Mouse (Mus musculus) forebrain, postnatal 0 days (tissue): ENCODE data around the gene Dhodh. TPM values are rescaled to one million over a fixed set of nuclear protein-coding genes. Genes with fewer than 3 reads are reported as not detected.

Experiments
- ATAC-seq: fragments of 200-750 bp; cut with Nextera tagmentation; 2 replicates; pipeline ENCODE4 v1.8.0; 2017; ENCODE audit warnings: mild to moderate bottlenecking, moderate library complexity
- DNase-seq: peaks from one replicate; pipeline ENCODE4 v3.0.0-alpha.2; 2015
- H3K27ac ChIP-seq: fragments of 300-500 bp; sonication (generic); 2 replicates; pipeline ENCODE4 v1.5.1; 2014; ENCODE audit warnings: low read depth, mild to moderate bottlenecking, antibody characterized with exemption, low read length, moderate library complexity, mixed read lengths
- H3K27me3 ChIP-seq: fragments of 300-500 bp; sonication (generic); 2 replicates; pipeline ENCODE4 v1.6.1; 2014; ENCODE audit warnings: mild to moderate bottlenecking, low read length, mixed read lengths; ENCODE audit not compliant: insufficient read depth
- H3K36me3 ChIP-seq: fragments of 300-500 bp; sonication (generic); 2 replicates; pipeline ENCODE4 v1.6.1; 2014; ENCODE audit warnings: mild to moderate bottlenecking, moderate library complexity; ENCODE audit not compliant: insufficient read depth
- H3K4me1 ChIP-seq: fragments of 300-500 bp; sonication (generic); 2 replicates; pipeline ENCODE4 v1.6.1; 2014; ENCODE audit warnings: antibody characterized with exemption; ENCODE audit not compliant: insufficient read depth
- H3K4me2 ChIP-seq: fragments of 300-500 bp; sonication (generic); 2 replicates; pipeline ENCODE4 v1.6.1; 2014; ENCODE audit warnings: low read depth, mild to moderate bottlenecking, moderate library complexity
- H3K4me3 ChIP-seq: fragments of 300-500 bp; sonication (generic); 2 replicates; pipeline ENCODE4 v1.5.1; 2014; ENCODE audit warnings: low read depth, low read length, mixed read lengths
- H3K9ac ChIP-seq: fragments of 300-500 bp; sonication (generic); 2 replicates; pipeline ENCODE4 v1.6.1; 2014; ENCODE audit warnings: mild to moderate bottlenecking
- H3K9me3 ChIP-seq: fragments of 300-500 bp; sonication (generic); 2 replicates; pipeline ENCODE4 v1.6.1; 2016; ENCODE audit warnings: low read length
- CTCF ChIP-seq: sonication (generic); IDR thresholded peaks from 2 replicates; pipeline ENCODE4 v1.5.1; 2016; ENCODE audit warnings: antibody characterized with exemption, control low read depth, low read depth
- WGBS: fragments of 180-500 bp; shearing (Covaris S2); extraction: QIAGEN DNeasy Blood & Tissue Kit; methylation state at CpG from one replicate; pipeline ENCODE4 v1.1.7; 2014; 5-methylcytosine and 5-hydroxymethylcytosine counted together
- polyA plus RNA-seq: library from polyadenylated mRNA; unstranded; fragments of >200 nt; fragmentation: Nextera tagmentation; extraction: Ambion mirVana; gene quantifications from 2 replicates; pipeline ENCODE4 v1.2.1, GENCODE M21; 2015
- total RNA-seq: library from RNA; depleted of rRNA; stranded (reverse); fragments of >200 nt; gene quantifications from 2 replicates; pipeline ENCODE4 v1.2.3, GENCODE M21; 2014; rRNA removed

Dhodh gene
- 26.1 and 26.4 TPM in 2 replicates for total RNA-seq
- polyA plus RNA-seq: 27.7 and 27.9 TPM in 2 replicates

DNA sequence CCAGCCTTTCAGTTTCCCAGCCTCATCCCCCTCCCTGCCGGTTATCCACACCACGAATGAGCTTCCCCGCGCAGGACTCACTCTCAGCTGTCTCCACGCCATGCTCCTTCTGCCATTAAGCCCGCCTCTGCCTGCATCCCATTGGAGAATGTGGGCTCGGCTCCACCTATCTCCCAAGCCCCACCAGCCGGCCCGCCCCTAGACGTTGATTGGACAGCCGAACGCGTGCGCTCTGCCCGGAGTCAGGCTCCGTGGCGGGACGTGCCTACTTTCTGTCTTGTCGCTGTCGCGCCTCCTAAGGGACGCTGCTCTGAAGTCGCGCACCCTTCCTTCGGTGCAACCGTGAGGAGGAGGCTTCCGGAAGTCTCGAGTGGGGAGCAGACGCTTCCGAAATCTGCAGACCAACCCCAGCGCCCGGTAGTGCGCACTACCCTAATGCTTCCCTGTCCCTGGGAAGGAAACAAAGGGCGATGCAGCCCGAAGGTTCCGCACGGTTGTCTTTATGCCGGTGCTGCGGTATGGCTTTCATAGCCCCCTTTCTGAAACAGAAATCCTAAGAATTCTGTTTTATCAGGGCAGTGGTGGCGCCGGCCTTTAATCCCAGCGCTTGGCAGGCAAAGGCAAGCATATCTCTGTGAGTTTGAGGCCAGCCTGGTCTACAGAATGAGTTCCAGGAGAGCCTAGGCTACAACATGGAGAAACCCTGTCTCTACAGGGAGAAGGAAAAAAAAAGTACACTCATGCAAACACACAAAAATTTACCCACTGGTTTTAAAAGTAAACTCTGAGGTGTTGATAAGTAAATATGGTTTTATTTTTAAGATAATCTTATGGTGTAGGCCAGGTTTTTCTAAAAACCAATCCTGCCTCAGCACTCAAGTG lies at the start of gene Dhodh:
TSS of gene Dhodh (minus strand) at position 403 of the 882 bp plus-strand sequence.
- peak within 1 kb of the TSS; percentile 56 for H3K4me3 ChIP-seq

GRCm38 (mm10) chr8:109656860-109657259 lies 48.4 kb upstream of the Dhodh start:
- Histone ChIP-seq H3K9ac (no peak overlapping the region), H3K4me3 (no peak overlapping the region), H3K27me3 (no peaks in the 10 kb centered on the region), H3K4me1 (no peaks in the 10 kb centered on the region), H3K36me3 (no peaks in the 10 kb centered on the region), H3K27ac (no peak overlapping the region), H3K4me2 (no peak overlapping the region), H3K9me3 (no peaks in the 10 kb centered on the region)
- DNase-seq (no peak), ATAC-seq (no peak)
- TF ChIP-seq CTCF: no peak
- WGBS: 85% methylated on average over 3 of the region's 3 CpGs

More for the DNA sequence above, at the start of gene Dhodh:
- peak; percentile 99 for DNase-seq
- Histone ChIP-seq H3K9me3 (no peaks in the 10 kb centered on the region), H3K4me2 (peak within 1 kb of the TSS; percentile 78), H3K4me1 (no peaks in the 10 kb centered on the region; the same call in 1 of the 2 replicates), H3K27ac (peak within 1 kb of the TSS; percentile 94), H3K9ac (peak within 1 kb of the TSS; percentile 73), H3K27me3 (no peaks in the 10 kb centered on the region; the same call in 1 of the 2 replicates), H3K36me3 (peaks cover 6% of the 10 kb centered on the region)
- 1% methylated on average over 42 of the region's 42 CpGs for WGBS
- ATAC-seq: peak; percentile 99
- peak; percentile 60 for TF ChIP-seq CTCF

- Histone ChIP-seq H3K4me2 (no peak overlapping the region), H3K9me3 (no peaks in the 10 kb centered on the region), H3K27me3 (no peaks in the 10 kb centered on the region), H3K4me1 (no peaks in the 10 kb centered on the region), H3K9ac (no peak overlapping the region), H3K27ac (no peak overlapping the region), H3K4me3 (no peak overlapping the region), H3K36me3 (no peaks in the 10 kb centered on the region)
- no peak for TF ChIP-seq CTCF
- ATAC-seq (no peak), DNase-seq (no peak)
- 83% methylated on average over 10 of the region's 10 CpGs for WGBS
These were observed 42.3 kb upstream of the Dhodh start for GRCm38 (mm10) chr8:109650801-109651200.

DNA sequence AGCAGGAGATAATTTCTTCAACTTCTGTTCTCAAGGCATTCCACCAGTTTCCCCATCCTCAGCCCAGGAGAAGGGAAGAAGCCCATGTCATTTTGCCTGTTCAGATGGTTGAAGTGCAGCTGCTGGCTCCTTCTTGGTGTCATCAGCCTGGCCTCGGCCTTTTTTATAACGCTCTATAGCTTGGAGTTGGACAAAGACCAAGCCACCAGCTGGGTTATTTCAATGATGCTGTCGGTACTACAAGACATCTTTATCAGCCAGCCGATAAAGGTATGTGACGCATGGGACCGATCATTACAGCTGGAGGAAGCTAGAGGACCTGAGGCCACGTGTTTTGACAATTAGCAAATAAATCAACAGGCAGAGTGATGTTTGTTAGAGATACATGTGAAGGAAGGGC lies 40.0 kb upstream of the Dhodh start:
- Histone ChIP-seq H3K27me3 (no peaks in the 10 kb centered on the region), H3K27ac (no peak overlapping the region), H3K9ac (no peak overlapping the region), H3K4me3 (no peak overlapping the region), H3K4me1 (no peaks in the 10 kb centered on the region), H3K36me3 (no peaks in the 10 kb centered on the region), H3K4me2 (no peak overlapping the region), H3K9me3 (no peaks in the 10 kb centered on the region)
- DNase-seq: no peak
- ATAC-seq: no peak
- WGBS: 68% methylated on average over 7 of the region's 7 CpGs
- no peak for TF ChIP-seq CTCF

DNA sequence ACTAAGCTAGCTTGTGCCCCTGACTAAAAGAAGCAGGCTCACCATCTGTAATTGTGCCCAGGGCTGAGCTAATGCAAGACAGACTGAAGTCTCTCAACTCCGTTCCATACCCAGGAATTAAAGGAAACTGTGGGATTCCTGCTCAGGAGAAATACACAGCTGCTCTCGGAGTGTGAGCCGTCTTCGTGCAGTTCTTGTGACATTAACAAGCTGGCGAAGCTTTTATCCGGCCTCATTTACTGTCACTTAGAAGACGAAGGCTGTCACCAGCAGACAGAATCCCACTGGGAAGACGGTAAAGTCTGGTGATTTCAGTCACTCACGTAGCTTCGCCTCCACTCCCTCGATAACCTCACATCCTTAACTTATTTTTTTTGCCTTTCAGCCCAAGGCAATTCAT lies 38.9 kb upstream of the Dhodh start:
- Histone ChIP-seq H3K9me3 (no peaks in the 10 kb centered on the region), H3K27ac (no peak overlapping the region), H3K36me3 (no peaks in the 10 kb centered on the region), H3K9ac (no peak overlapping the region), H3K4me2 (no peak overlapping the region), H3K4me1 (no peaks in the 10 kb centered on the region), H3K27me3 (no peaks in the 10 kb centered on the region), H3K4me3 (no peak overlapping the region)
- no peak for TF ChIP-seq CTCF
- ATAC-seq: peak; percentile 32; the same call in 1 of the 2 replicates
- WGBS: 60% methylated on average over 11 of the region's 11 CpGs
- DNase-seq: peak; percentile 19

DNA sequence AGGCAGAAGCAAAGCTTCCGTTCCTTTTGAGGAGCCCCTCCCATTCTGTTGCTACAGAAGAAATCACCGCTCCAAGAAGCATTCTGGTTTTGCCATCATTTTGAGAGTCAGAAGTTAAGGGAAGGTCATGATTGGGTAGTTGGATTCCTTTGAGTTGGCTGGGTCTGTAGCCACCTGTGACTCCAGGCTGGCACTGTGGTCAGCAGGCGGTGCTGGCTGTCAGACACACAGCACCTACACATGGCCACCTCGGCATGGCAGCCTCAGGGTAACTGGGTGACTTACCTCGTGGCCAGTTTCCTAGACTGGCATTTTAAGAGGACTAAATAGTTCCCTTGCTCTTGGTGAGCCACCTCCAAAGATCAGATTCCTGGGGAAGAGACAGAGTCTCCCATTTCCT lies 32.8 kb upstream of the Dhodh start:
- Histone ChIP-seq H3K36me3 (no peaks in the 10 kb centered on the region), H3K27ac (no peak overlapping the region), H3K27me3 (no peaks in the 10 kb centered on the region), H3K4me3 (no peak overlapping the region), H3K4me2 (no peak overlapping the region), H3K9ac (no peak overlapping the region), H3K9me3 (no peaks in the 10 kb centered on the region), H3K4me1 (no peaks in the 10 kb centered on the region)
- no peak for DNase-seq
- no peak for TF ChIP-seq CTCF
- WGBS: 86% methylated on average over 5 of the region's 5 CpGs
- ATAC-seq: no peak

DNA sequence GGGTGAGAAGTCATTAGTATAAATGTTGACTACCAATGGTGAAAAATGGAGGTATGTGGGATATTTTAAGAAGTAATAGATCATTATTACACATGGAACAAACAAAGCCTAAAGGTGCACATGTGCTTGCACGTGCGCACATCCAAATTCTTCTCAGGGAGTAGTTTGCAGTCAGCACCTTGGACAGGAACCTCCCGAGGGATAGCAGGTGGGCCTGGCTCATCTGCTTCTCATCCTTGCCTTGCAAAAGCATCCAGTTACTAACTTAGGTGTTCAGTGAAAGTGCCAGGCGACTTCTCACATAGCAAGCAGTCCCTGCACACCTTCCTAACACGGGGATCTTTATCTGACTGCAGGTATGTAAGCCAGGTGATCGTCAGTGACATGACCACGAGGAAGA lies 31.9 kb upstream of the Dhodh start:
- H3K9me3 ChIP-seq: no peaks in the 10 kb centered on the region
- H3K27ac ChIP-seq: no peak overlapping the region
- H3K27me3 ChIP-seq: no peaks in the 10 kb centered on the region
- H3K4me3 ChIP-seq: no peak overlapping the region
- H3K9ac ChIP-seq: no peak overlapping the region
- H3K36me3 ChIP-seq: no peaks in the 10 kb centered on the region
- H3K4me2 ChIP-seq: no peak overlapping the region
- DNase-seq (no peak), ATAC-seq (no peak)
- WGBS: 65% methylated on average over 7 of the region's 7 CpGs
- TF ChIP-seq CTCF: no peak
- H3K4me1 ChIP-seq: no peaks in the 10 kb centered on the region
